Mouse (Mus musculus): ENCODE measurements around the gene Ezr. TPM values are rescaled to one million over a fixed set of nuclear protein-coding genes. Genes with fewer than 3 reads are reported as not detected.

Gene Ezr
- polyA plus RNA-seq, 1 experiment from 2014 or later: 344 TPM

DNA sequence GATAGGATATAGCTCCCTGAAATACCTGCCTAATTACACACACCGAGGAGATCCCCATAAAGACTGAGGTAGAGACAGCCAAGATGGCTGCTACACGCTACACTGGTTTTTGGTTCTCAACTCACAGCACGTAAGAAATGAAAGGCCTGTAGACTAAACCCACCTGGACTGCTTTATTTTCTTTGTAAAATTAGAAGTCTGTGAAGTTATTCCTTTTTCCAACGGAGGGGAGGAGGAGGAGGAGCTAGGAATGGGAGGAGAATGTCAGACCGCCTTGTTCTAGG is 10.2 kb downstream of the Ezr start:
- POLR2A ChIA-PET: no interaction called here
- DNase-seq (ENCODE audit: low read depth, low spot score): no peak
- no peak for ATAC-seq
- no peaks in the 10 kb centered on the region for H3K27me3 ChIP-seq
- in situ Hi-C loops (cut with MboI; ENCODE audit: low pct_unique_long_range_greater_than_20kb): loop anchor here (5.0 to 10.0 kb wide), 2 partner anchors 122 to 705 kb away; no protein-coding TSS in a partner anchor
- TF ChIP-seq CTCF (IDR thresholded peaks at IDR 0.05): no peak
- CTCF ChIA-PET: interaction anchor here (1.2 to 1.7 kb wide), 2 partner anchors 40 to 123 kb away, joined by 3 to 5 read pairs; no protein-coding TSS in a partner anchor

DNA sequence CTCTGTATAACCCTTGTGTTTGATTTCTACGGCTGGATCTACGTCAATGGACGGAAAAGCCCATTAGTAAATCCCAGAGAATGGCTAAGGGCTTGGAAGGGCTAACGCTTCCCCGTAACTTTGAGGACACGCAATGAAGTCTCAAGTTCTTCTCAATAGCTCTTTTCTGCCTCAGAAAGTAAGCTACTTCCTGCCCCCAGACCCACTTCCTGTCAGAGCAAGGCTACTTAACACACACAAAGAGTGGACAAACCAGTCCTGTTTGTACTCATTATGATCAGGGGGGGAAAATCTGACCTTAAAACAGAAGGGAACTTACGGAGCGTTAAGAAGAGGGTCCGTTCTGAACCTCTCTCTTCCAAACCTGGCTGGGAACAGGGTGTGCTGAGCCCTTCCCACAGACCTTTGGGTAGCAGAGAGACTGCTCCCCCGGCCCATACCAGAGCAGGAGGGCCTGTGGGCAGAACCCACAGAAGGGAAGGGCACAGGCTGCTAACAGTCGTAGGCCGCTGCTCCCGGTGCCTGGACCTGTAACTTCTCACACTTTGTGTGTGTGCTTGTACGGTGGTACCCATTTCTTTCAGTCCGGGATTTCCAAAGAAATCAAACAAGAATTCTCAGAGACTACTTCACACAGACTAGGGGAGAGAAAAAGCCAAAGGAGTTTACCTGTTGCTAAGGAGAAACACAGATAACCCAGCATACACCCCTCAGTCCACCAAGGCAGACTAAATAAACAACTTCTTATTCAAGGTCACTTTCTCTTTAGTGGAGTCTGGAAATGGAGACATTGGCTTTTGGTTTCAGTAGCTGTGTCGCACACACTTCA is 10.7 kb downstream of the Ezr start:
- no peaks in the 10 kb centered on the region for H3K27me3 ChIP-seq
- ChIA-PET POLR2A (no interaction called here), CTCF (interaction anchor here (1.2 to 1.7 kb wide), 2 partner anchors 41 to 123 kb away, joined by 3 to 5 read pairs; no protein-coding TSS in a partner anchor)
- DNase-seq (ENCODE audit: low read depth, low spot score): no peak
- no peak for TF ChIP-seq CTCF (IDR thresholded peaks at IDR 0.05)
- in situ Hi-C loops (cut with MboI; ENCODE audit: low pct_unique_long_range_greater_than_20kb): loop anchor here (5.0 to 10.0 kb wide), 2 partner anchors 123 to 705 kb away; no protein-coding TSS in a partner anchor
- ATAC-seq: no peak

DNA sequence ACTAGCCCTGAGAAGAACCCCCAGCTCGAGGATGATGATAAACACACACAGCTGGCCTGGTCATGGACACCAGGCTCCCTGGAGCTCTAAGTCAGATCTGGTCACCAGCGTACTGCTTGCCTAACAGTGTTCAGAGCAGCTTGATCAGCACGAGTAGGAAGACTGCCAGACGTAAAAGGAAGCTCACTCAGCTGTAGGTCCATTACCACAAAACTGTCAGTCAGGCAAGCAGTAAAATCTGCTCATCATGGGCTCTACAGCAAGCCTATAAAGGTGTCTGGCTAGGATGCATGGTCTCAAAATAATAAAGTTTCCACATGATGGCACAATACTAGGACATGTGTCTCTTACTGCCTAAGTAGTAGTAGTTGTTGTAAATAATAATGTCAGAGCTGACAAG is 13.0 kb downstream of the Ezr start:
- no peaks in the 10 kb centered on the region for H3K27me3 ChIP-seq
- ChIA-PET CTCF (interaction anchor here (1.1 kb wide), 1 partner anchor 78 kb away, joined by 3 read pairs; no protein-coding TSS in a partner anchor), POLR2A (no interaction called here)
- DNase-seq (ENCODE audit: low read depth, low spot score): no peak
- no peak for TF ChIP-seq CTCF (IDR thresholded peaks at IDR 0.05)
- in situ Hi-C loops (cut with MboI; ENCODE audit: low pct_unique_long_range_greater_than_20kb): loop anchor here (5.0 to 10.0 kb wide), 2 partner anchors 125 to 702 kb away; no protein-coding TSS in a partner anchor
- ATAC-seq: no peak

DNA sequence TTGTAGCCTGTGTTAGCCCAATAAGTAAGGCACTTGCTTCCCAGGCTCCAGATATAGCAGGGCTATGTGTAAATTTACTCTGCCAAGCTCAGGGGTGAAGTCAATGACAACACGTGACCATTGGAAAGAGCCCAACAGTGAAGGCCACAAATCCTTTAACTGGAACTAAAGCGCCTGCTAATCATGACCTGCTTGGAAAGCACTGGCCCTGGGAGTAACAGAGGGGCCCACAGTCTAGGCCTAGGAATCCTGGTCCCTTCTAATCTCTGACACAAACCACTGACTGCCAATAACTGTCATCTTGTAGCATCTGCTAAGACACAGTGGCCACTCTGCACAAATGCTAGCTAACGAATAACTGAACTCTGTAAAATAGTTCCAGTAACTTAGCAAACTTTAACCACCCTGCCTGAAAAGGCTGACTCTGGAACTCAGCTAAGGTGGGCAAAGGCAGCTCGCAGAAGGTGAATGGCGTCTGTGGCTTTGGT is 14.2 kb downstream of the Ezr start:
- ATAC-seq (no peak), DNase-seq (ENCODE audit: low read depth, low spot score) (no peak)
- POLR2A ChIA-PET: interaction anchor here (1.0 kb wide), 1 partner anchor 11 kb away, joined by 3 read pairs; no protein-coding TSS in a partner anchor
- CTCF ChIA-PET: no interaction called here
- no peaks in the 10 kb centered on the region for H3K27me3 ChIP-seq
- no peak for TF ChIP-seq CTCF (IDR thresholded peaks at IDR 0.05)
- in situ Hi-C loops (cut with MboI; ENCODE audit: low pct_unique_long_range_greater_than_20kb): no loop called here

DNA sequence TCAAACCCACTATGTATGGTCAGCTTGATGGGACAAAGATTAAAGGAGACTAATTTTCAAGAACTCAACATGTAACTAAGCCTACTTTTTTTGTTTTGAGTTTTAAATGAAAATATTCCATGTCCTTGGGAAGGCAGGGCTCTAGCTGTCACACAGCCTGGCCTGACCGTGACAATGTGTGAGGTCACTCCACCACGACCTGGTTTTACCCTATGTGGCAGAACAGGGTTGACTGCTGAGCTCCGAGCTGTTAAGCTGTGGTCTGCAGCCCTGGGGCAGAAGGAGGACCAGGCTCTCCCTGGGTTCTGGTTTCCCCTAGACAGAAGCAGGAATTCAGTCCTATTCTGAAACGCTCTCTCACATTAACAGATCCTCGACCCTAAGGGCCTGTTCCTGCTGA is 14.8 kb downstream of the Ezr start:
- POLR2A ChIA-PET: interaction anchor here (0.6 kb wide), 1 partner anchor 17 kb away, joined by 4 read pairs; no protein-coding TSS in a partner anchor
- DNase-seq (ENCODE audit: low read depth, low spot score) (no peak), ATAC-seq (no peak)
- H3K27me3 ChIP-seq: no peaks in the 10 kb centered on the region
- CTCF ChIA-PET: no interaction called here
- in situ Hi-C loops (cut with MboI; ENCODE audit: low pct_unique_long_range_greater_than_20kb): no loop called here
- no peak for TF ChIP-seq CTCF (IDR thresholded peaks at IDR 0.05)

DNA sequence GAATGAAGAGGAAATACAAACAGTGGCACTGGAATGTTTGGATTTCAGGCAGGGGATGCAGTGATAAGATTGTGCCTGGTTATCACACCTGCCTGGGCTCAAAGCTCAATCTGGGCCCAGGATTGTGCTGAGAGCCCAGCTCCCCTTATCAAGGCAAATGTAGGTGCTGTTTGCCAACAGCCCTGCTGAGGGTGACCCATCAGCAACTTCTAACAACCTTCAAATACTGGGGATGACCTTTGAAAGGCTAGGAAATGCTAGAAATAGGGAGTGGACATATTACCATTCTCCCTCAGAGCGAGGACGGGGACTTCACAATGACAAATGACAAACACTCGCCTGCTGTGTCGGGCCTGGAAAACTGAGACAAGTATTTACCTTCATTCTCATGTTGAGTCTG is 15.8 kb downstream of the Ezr start:
- in situ Hi-C loops (cut with MboI; ENCODE audit: low pct_unique_long_range_greater_than_20kb): no loop called here
- ChIA-PET POLR2A (no interaction called here), CTCF (interaction anchor here (1.1 to 1.4 kb wide), 2 partner anchors 9 to 46 kb away, joined by 3 read pairs; no protein-coding TSS in a partner anchor)
- DNase-seq (ENCODE audit: low read depth, low spot score) (no peak), ATAC-seq (no peak)
- TF ChIP-seq CTCF (IDR thresholded peaks at IDR 0.05): no peak
- H3K27me3 ChIP-seq: no peaks in the 10 kb centered on the region

DNA sequence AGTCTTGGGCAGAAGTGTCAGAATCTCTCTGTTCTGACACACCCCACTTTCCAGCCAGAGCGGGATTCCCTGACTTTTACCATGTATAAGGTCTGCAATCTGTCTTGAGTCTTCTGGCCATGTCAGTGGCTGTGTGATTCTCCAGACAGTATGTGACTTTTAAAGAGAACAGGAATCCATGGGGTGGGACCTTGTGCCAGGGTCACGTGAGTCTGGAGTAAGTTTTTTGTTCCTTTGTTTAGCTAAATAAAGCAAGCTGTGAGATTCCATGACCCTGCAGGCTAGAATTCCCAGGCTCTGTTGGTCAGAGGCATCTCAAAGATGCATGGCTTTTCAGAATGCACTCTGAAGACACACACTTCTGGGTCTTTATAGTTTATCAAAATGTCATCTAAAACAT is 16.7 kb downstream of the Ezr start:
- no peak for TF ChIP-seq CTCF (IDR thresholded peaks at IDR 0.05)
- ATAC-seq (no peak), DNase-seq (ENCODE audit: low read depth, low spot score) (no peak)
- ChIA-PET POLR2A (no interaction called here), CTCF (interaction anchor here (1.4 kb wide), 1 partner anchor 8 kb away, joined by 3 read pairs; no protein-coding TSS in a partner anchor)
- in situ Hi-C loops (cut with MboI; ENCODE audit: low pct_unique_long_range_greater_than_20kb): no loop called here
- H3K27me3 ChIP-seq: no peaks in the 10 kb centered on the region

DNA sequence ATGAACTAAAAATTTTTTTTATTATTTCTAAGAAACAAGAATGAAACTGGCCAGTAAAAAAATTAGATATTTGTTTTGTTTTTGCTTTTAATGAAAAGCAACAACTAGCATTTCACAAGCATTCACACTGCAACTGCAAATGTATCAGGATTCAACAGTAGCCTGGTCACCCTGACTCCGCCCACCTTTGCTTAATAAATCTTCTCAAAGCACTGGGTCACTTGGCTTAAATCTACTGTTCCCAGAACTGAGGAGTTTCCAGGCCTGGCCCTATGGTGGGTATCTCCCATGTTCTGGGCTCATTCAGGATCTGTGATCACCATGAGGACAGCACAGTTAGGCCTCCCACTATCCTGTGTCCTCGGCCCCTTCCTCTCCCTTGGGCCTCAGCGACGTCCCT is 17.9 kb downstream of the Ezr start:
- no peaks in the 10 kb centered on the region for H3K27me3 ChIP-seq
- TF ChIP-seq CTCF (IDR thresholded peaks at IDR 0.05): no peak
- ChIA-PET POLR2A (no interaction called here), CTCF (no interaction called here)
- in situ Hi-C loops (cut with MboI; ENCODE audit: low pct_unique_long_range_greater_than_20kb): no loop called here
- DNase-seq (ENCODE audit: low read depth, low spot score) (no peak), ATAC-seq (no peak)

DNA sequence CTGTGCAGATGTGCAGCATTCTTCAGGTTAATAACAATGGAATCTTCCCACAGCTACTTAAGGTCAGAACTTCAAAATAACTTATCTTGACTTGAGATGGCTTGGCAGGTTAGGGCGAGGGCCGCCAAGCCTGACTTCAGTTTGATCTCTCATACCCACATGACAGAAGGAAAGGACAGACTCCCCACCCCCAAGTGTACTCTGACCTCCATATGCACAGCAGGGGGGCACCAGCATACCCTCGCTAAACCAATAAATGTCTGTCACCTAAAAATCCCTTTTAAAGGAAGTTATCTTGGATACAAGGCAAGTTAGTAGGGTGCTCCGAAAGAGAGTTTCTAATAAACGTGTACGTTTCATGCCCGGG is 18.4 kb downstream of the Ezr start:
- ChIA-PET CTCF (no interaction called here), POLR2A (interaction anchor here (0.7 kb wide), 1 partner anchor 128 kb away, joined by 4 read pairs; no protein-coding TSS in a partner anchor)
- in situ Hi-C loops (cut with MboI; ENCODE audit: low pct_unique_long_range_greater_than_20kb): no loop called here
- H3K27me3 ChIP-seq: no peaks in the 10 kb centered on the region
- ATAC-seq (no peak), DNase-seq (ENCODE audit: low read depth, low spot score) (no peak)
- no peak for TF ChIP-seq CTCF (IDR thresholded peaks at IDR 0.05)

DNA sequence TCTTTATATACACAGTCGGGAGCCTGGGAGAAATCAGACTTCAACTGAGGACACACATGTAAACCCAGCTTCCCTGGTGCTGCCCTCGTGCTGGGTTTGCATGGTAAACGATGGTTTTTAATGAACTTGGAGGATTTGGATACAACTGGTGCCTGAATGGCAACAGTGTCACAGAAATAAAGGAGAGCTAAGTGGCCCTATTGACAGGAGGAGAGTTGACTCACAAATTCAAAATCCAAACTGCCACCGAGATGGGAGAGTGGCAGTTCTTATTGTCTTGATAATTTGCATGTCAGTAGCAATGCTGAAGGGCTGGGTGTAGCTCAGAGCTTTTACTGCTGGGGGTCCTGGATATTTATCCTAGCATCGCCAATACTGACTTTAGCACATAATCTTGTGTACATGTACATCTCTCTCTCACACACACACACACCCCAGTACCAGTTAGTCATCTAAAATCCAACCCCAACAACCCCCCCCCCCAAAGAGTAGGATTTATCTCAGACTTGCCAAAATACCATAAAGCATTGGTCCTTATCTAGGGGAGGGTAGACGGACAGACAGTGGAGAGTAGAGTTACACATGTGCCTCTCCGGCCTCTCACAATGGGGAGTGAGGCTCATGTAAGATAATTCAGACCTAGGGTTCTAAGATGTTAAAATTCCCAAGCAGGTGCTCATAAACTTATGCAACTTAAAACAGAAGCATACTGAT is 18.9 kb downstream of the Ezr start:
- no peaks in the 10 kb centered on the region for H3K27me3 ChIP-seq
- in situ Hi-C loops (cut with MboI; ENCODE audit: low pct_unique_long_range_greater_than_20kb): no loop called here
- POLR2A ChIA-PET: interaction anchor here (0.7 kb wide), 1 partner anchor 129 kb away, joined by 4 read pairs; no protein-coding TSS in a partner anchor
- ATAC-seq: no peak
- DNase-seq (ENCODE audit: low read depth, low spot score): no peak
- CTCF ChIA-PET: no interaction called here
- no peak for TF ChIP-seq CTCF (IDR thresholded peaks at IDR 0.05)
